Mouse (Mus musculus): ENCODE results near the gene Nr1h5. TPM values are rescaled to one million over a fixed set of nuclear protein-coding genes. Genes with fewer than 3 reads are reported as not detected.

Nr1h5 gene
- polyA plus RNA-seq (2015; fragmentation: Nextera tagmentation; extraction: Ambion mirVana), result 2.4 and 3.0 TPM in 2 replicates

DNA sequence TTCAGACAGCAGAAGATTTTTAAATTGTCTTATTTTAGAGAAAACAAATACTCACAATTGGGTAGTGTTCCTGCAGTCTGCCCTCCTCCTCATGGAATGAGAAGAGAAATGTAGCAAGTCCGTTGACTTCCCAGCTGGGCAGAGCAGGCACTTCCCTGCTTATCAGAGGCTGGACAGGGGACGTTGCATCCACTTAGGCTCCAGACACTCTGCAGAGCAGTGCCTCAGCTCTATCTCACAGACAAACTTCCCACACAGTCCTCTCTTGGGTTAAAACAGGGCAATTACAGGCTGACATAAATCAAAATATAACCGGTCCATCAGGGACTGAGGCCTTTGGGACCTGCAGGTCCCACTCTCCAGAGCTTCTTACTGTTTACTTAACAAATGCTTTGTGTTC is at the start of gene Nr1h5:
TSS of gene Nr1h5 (minus strand) at position 101 of the 400 bp plus-strand sequence.
- no peak within 1 kb of the TSS for H3K9ac ChIP-seq (ENCODE audit: low read depth, low read length)
- 33% methylated on average over 3 of the region's 3 CpGs for WGBS (ENCODE audit: insufficient replicate concordance)
- H3K9me3 ChIP-seq (replicated peaks; ENCODE audit: control insufficient read depth, low read length), result no peaks in the 10 kb centered on the region
- no peak for ATAC-seq (ENCODE audit: low read depth)
- no peak within 1 kb of the TSS for H3K4me3 ChIP-seq (ENCODE audit: low read depth, low read length)
- no peaks in the 10 kb centered on the region for H3K36me3 ChIP-seq (ENCODE audit: control insufficient read depth, insufficient read depth)
- no peaks in the 10 kb centered on the region for H3K4me1 ChIP-seq (ENCODE audit: control insufficient read depth, low read depth, low read length)
- no peak within 1 kb of the TSS for H3K4me2 ChIP-seq (ENCODE audit: low read depth, low read length)
- H3K27me3 ChIP-seq (ENCODE audit: control insufficient read depth, insufficient read depth, low read depth, low read length), result no peaks in the 10 kb centered on the region
- no peak within 1 kb of the TSS for H3K27ac ChIP-seq (ENCODE audit: low read length)

DNA sequence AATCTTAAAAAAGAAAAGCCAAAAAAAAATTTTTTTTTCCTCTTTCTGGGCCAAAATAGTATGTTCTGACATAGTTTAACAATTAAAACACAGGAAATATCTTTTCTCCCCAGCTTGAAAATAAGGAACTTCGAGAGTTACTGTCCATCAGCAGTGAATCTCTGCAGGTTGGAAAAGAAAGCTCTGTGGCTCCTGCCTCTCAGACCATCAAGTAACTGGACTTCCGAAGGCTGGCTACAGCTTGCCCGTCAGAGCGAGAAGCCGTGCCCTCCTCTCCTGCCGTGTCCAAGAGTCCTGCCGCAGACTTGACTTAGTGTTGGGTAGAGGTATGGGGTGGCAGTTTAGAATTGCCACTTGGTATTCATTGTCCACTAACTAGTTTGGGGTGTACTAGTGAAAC is 37.7 kb upstream of the Nr1h5 start:
- Histone ChIP-seq H3K4me3 (ENCODE audit: low read depth, low read length) (no peak overlapping the region), H3K4me2 (ENCODE audit: low read depth, low read length) (no peak overlapping the region), H3K4me1 (ENCODE audit: control insufficient read depth, low read depth, low read length) (peaks cover 1% of the 10 kb centered on the region), H3K36me3 (ENCODE audit: control insufficient read depth, insufficient read depth) (peaks cover 17% of the 10 kb centered on the region), H3K9me3 (replicated peaks; ENCODE audit: control insufficient read depth, low read length) (no peaks in the 10 kb centered on the region), H3K9ac (ENCODE audit: low read depth, low read length) (no peak overlapping the region), H3K27ac (ENCODE audit: low read length) (no peak overlapping the region), H3K27me3 (ENCODE audit: control insufficient read depth, insufficient read depth, low read depth, low read length) (no peaks in the 10 kb centered on the region)
- no peak for ATAC-seq (ENCODE audit: low read depth)
- 87% methylated on average over 7 of the region's 7 CpGs for WGBS (ENCODE audit: insufficient replicate concordance)

- Histone ChIP-seq H3K9ac (ENCODE audit: low read depth, low read length) (no peak overlapping the region), H3K4me1 (ENCODE audit: control insufficient read depth, low read depth, low read length) (peaks cover 7% of the 10 kb centered on the region), H3K27ac (ENCODE audit: low read length) (no peak overlapping the region), H3K9me3 (replicated peaks; ENCODE audit: control insufficient read depth, low read length) (no peaks in the 10 kb centered on the region), H3K4me2 (ENCODE audit: low read depth, low read length) (no peak overlapping the region), H3K4me3 (ENCODE audit: low read depth, low read length) (no peak overlapping the region), H3K27me3 (ENCODE audit: control insufficient read depth, insufficient read depth, low read depth, low read length) (no peaks in the 10 kb centered on the region), H3K36me3 (ENCODE audit: control insufficient read depth, insufficient read depth) (peaks cover 17% of the 10 kb centered on the region)
- WGBS (ENCODE audit: insufficient replicate concordance), result 73% methylated on average over 3 of the region's 3 CpGs
- ATAC-seq (ENCODE audit: low read depth), result no peak
Observed at GRCm38 (mm10) chr3:102997591-102997990, 33.7 kb upstream of the Nr1h5 start.

DNA sequence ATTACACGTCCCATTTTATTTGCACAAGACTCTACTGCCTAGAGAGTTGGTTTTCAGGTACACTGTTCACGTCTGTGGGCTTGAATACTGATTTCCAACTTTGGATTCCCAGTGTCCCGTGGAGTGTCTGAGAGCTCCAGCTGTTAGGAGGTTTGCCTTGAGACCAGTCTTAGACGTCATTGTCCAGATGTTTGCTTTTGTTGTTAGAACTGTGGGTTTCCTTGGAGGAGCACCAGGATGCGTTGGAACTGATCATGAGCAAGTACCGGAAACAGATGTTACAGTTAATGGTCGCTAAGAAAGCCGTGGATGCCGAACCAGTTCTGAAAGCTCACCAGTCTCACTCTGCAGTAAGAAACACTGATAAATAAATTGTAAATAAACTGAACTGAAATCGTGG is 33.1 kb upstream of the Nr1h5 start:
- Histone ChIP-seq H3K4me1 (ENCODE audit: control insufficient read depth, low read depth, low read length) (peaks cover 7% of the 10 kb centered on the region), H3K27me3 (ENCODE audit: control insufficient read depth, insufficient read depth, low read depth, low read length) (no peaks in the 10 kb centered on the region), H3K27ac (ENCODE audit: low read length) (no peak overlapping the region), H3K36me3 (ENCODE audit: control insufficient read depth, insufficient read depth) (peaks cover 17% of the 10 kb centered on the region), H3K9ac (ENCODE audit: low read depth, low read length) (no peak overlapping the region), H3K9me3 (replicated peaks; ENCODE audit: control insufficient read depth, low read length) (no peaks in the 10 kb centered on the region), H3K4me3 (ENCODE audit: low read depth, low read length) (no peak overlapping the region), H3K4me2 (ENCODE audit: low read depth, low read length) (no peak overlapping the region)
- ATAC-seq (ENCODE audit: low read depth), result no peak
- 48% methylated on average over 10 of the region's 10 CpGs for WGBS (ENCODE audit: insufficient replicate concordance)

- Histone ChIP-seq H3K4me2 (ENCODE audit: low read depth, low read length) (peak within 1 kb of the TSS; percentile 82), H3K27ac (ENCODE audit: low read length) (peak within 1 kb of the TSS; percentile 95), H3K27me3 (ENCODE audit: control insufficient read depth, insufficient read depth, low read depth, low read length) (no peaks in the 10 kb centered on the region), H3K9me3 (replicated peaks; ENCODE audit: control insufficient read depth, low read length) (no peaks in the 10 kb centered on the region), H3K36me3 (ENCODE audit: control insufficient read depth, insufficient read depth) (peaks cover 14% of the 10 kb centered on the region), H3K9ac (ENCODE audit: low read depth, low read length) (peak within 1 kb of the TSS; percentile 76), H3K4me3 (ENCODE audit: low read depth, low read length) (peak within 1 kb of the TSS; percentile 80), H3K4me1 (ENCODE audit: control insufficient read depth, low read depth, low read length) (peaks cover 7% of the 10 kb centered on the region)
- whole genome bisulfite sequencing (ENCODE audit: insufficient replicate concordance), result under 1% methylated on average over 60 of the region's 60 CpGs
- peak; percentile 96 for ATAC-seq (ENCODE audit: low read depth)
Observed at GRCm38 (mm10) chr3:102995605-102996321, 31.8 kb upstream of the Nr1h5 start, which contains the start of gene Sike1. Gene Sike1, plus strand, starts transcription at chr3:102995708.

GRCm38 (mm10) chr3:102995233-102995604 is 31.3 kb upstream of the Nr1h5 start:
- Histone ChIP-seq H3K9ac (ENCODE audit: low read depth, low read length) (no peak overlapping the region), H3K4me3 (ENCODE audit: low read depth, low read length) (peak overlapping the region; percentile 80), H3K4me1 (ENCODE audit: control insufficient read depth, low read depth, low read length) (peaks cover 7% of the 10 kb centered on the region), H3K36me3 (ENCODE audit: control insufficient read depth, insufficient read depth) (peaks cover 9% of the 10 kb centered on the region), H3K4me2 (ENCODE audit: low read depth, low read length) (peak overlapping the region; percentile 82), H3K9me3 (replicated peaks; ENCODE audit: control insufficient read depth, low read length) (no peaks in the 10 kb centered on the region), H3K27ac (ENCODE audit: low read length) (no peak overlapping the region; the same call in 1 of the 2 replicates), H3K27me3 (ENCODE audit: control insufficient read depth, insufficient read depth, low read depth, low read length) (no peaks in the 10 kb centered on the region)
- no peak for ATAC-seq (ENCODE audit: low read depth)
- WGBS (ENCODE audit: insufficient replicate concordance), result 42% methylated on average over 7 of the region's 7 CpGs

DNA sequence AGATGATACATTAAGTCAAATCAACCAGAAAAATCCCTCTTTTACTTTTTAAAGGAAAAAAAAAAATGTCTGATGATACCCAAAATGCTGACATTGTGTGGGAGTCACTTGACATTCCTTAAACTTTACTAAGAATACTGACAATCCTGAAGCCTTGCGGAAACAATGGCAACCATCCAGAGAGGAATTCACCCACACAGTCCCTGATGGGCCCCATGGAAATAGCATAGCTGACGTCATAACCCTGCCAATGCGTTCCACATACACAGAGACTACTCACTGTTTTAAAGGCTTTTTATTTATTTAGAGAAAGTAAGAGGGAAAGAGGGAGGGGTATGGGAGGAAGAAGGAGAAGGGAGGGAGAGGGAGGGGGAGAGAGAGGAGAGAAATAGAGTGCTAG is 29.0 kb upstream of the Nr1h5 start:
- Histone ChIP-seq H3K9me3 (replicated peaks; ENCODE audit: control insufficient read depth, low read length) (no peaks in the 10 kb centered on the region), H3K4me2 (ENCODE audit: low read depth, low read length) (no peak overlapping the region), H3K9ac (ENCODE audit: low read depth, low read length) (no peak overlapping the region), H3K4me3 (ENCODE audit: low read depth, low read length) (no peak overlapping the region), H3K27ac (ENCODE audit: low read length) (no peak overlapping the region), H3K4me1 (ENCODE audit: control insufficient read depth, low read depth, low read length) (peaks cover 7% of the 10 kb centered on the region), H3K27me3 (ENCODE audit: control insufficient read depth, insufficient read depth, low read depth, low read length) (no peaks in the 10 kb centered on the region), H3K36me3 (ENCODE audit: control insufficient read depth, insufficient read depth) (no peaks in the 10 kb centered on the region)
- 42% methylated on average over 3 of the region's 3 CpGs for WGBS (ENCODE audit: insufficient replicate concordance)
- ATAC-seq (ENCODE audit: low read depth), result no peak

DNA sequence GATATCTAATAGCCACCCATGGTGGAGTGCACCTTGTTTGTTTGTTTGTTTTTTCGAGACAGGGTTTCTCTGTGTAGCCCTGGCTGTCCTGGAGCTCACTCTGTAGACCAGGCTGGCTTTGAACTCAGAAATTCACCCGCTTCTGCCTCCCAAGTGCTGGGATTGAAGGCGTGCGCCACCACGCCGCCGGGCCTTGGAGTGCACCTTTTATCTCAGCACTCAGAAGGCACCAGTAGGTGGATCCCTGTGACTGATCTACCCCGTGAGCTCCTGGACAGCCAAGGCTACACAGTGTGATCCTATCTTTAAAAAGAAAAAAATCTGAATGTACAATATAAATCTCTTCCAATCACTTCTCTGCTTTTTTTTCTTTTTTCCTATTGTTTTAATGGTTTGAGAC is 27.1 kb upstream of the Nr1h5 start:
- 57% methylated on average over 8 of the region's 8 CpGs for WGBS (ENCODE audit: insufficient replicate concordance)

DNA sequence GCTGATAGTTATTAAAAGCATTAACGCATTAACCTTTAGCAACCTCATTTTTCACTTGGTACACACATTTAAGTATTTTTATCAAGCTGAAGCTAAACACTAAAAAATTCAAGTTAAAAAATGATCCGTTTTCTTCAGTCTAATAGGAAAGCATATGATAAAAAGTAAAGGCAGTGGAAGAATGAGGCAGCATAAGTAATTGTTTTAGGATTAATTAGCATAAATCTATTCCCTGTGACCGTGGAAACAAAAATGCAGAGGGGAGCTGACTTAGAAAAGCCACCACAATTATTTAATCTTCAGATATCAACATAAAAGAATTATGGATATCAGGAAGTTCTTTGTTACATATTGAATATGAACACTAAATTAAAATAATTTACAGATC is 16.4 kb upstream of the Nr1h5 start:
- no peak overlapping the region for H3K9ac ChIP-seq (ENCODE audit: low read depth, low read length)
- no peak overlapping the region for H3K4me2 ChIP-seq (ENCODE audit: low read depth, low read length)
- no peaks in the 10 kb centered on the region for H3K4me1 ChIP-seq (ENCODE audit: control insufficient read depth, low read depth, low read length)

More for the DNA sequence above, 27.1 kb upstream of the Nr1h5 start:
- Histone ChIP-seq H3K36me3 (ENCODE audit: control insufficient read depth, insufficient read depth) (no peaks in the 10 kb centered on the region), H3K27me3 (ENCODE audit: control insufficient read depth, insufficient read depth, low read depth, low read length) (no peaks in the 10 kb centered on the region), H3K4me3 (ENCODE audit: low read depth, low read length) (no peak overlapping the region), H3K9me3 (replicated peaks; ENCODE audit: control insufficient read depth, low read length) (no peaks in the 10 kb centered on the region), H3K27ac (ENCODE audit: low read length) (no peak overlapping the region), H3K4me2 (ENCODE audit: low read depth, low read length) (no peak overlapping the region), H3K4me1 (ENCODE audit: control insufficient read depth, low read depth, low read length) (peaks cover 3% of the 10 kb centered on the region), H3K9ac (ENCODE audit: low read depth, low read length) (no peak overlapping the region)
- ATAC-seq (ENCODE audit: low read depth), result no peak

More for the DNA sequence above, 16.4 kb upstream of the Nr1h5 start:
- no peak for ATAC-seq (ENCODE audit: low read depth)
- H3K36me3 ChIP-seq (ENCODE audit: control insufficient read depth, insufficient read depth), result no peaks in the 10 kb centered on the region
- no peak overlapping the region for H3K4me3 ChIP-seq (ENCODE audit: low read depth, low read length)
- H3K27ac ChIP-seq (ENCODE audit: low read length), result no peak overlapping the region
- no peaks in the 10 kb centered on the region for H3K9me3 ChIP-seq (replicated peaks; ENCODE audit: control insufficient read depth, low read length)
- no peaks in the 10 kb centered on the region for H3K27me3 ChIP-seq (ENCODE audit: control insufficient read depth, insufficient read depth, low read depth, low read length)
- 60% methylated on average over 3 of the region's 3 CpGs for WGBS (ENCODE audit: insufficient replicate concordance)
